Mouse (Mus musculus): ENCODE data around the gene Dus4l. TPM values are rescaled to one million over a fixed set of nuclear protein-coding genes. Genes with fewer than 3 reads are reported as not detected.
A peak's percentile ranks its signal among the peaks of the same experiment; 100 is the strongest.

The Dus4l gene
- polyA plus RNA-seq, 1 experiment from 2014 or later: 8.9 TPM

DNA sequence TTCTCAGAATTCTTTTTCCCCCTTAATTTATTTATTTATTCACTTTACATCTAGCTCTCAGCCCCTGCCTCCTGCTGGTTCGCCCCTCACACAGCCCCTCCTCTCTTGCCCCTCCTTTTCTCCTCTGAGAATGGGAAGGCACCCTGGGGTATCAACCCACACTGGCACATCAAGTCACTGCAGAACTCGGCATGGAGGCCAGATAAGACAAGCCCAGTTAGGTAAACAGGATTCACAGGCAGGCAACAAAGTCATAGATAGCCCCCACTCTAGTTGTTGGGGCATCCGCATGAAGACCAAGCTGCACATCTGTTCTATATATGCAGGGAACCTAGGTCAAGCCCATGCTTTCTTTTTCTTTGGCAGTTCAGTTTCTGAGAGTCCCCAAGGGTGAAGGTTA, 12.6 kb upstream of the Dus4l start:
- 0 out of 2 replicates have a peak, but pooled peaks cover 11% of the 10 kb centered on the region for H3K36me3 ChIP-seq (ENCODE audit: insufficient read depth, low read length)

DNA sequence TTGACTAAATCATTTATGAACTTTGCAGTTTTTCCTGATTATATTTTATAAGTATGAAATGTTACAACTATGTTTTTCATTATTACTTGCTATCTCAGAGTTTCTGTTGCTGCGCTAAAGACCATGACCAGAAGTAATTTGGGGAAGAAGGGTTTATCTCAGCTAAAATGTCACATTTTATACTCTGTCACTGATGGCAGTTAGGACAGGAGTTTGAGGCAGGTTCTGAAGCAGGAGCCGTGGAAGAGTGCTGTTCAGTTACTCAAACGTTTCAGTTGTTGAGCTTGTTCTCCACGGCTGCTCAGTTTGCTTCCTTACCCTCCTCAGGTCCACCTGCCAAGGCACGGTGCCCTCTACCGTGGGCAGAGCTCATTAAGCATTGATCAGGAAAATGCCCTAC, 11.4 kb upstream of the Dus4l start:
- ATAC-seq: no peak
- no peak overlapping the region for H3K4me3 ChIP-seq (ENCODE audit: low read depth, low read length)
- no peak overlapping the region for H3K27ac ChIP-seq (ENCODE audit: low read length)
- TF ChIP-seq EP300 (IDR thresholded peaks at IDR 0.05) (no peak), CTCF (IDR thresholded peaks at IDR 0.05) (no peak)
- no peak overlapping the region for H3K9ac ChIP-seq (replicated peaks; ENCODE audit: low read depth)
- H3K27me3 ChIP-seq (replicated peaks; ENCODE audit: insufficient read depth, low read length): no peaks in the 10 kb centered on the region
- 79% methylated on average over 6 of the region's 6 CpGs for WGBS
- 0 out of 2 replicates have a peak, but pooled peaks cover 11% of the 10 kb centered on the region for H3K36me3 ChIP-seq (ENCODE audit: insufficient read depth, low read length)
- no peak for DNase-seq (ENCODE audit: low spot score)
- H3K4me2 ChIP-seq (replicated peaks; ENCODE audit: low read depth, low read length): no peak overlapping the region
- H3K4me1 ChIP-seq (ENCODE audit: insufficient read depth, low read depth, low read length): no peaks in the 10 kb centered on the region
- no peaks in the 10 kb centered on the region for H3K9me3 ChIP-seq (ENCODE audit: low read length)

More for the DNA sequence above, 12.6 kb upstream of the Dus4l start:
- Histone ChIP-seq H3K9ac (replicated peaks; ENCODE audit: low read depth) (no peak overlapping the region), H3K4me1 (ENCODE audit: insufficient read depth, low read depth, low read length) (no peaks in the 10 kb centered on the region), H3K27ac (ENCODE audit: low read length) (no peak overlapping the region), H3K27me3 (replicated peaks; ENCODE audit: insufficient read depth, low read length) (no peaks in the 10 kb centered on the region), H3K4me3 (ENCODE audit: low read depth, low read length) (no peak overlapping the region), H3K9me3 (ENCODE audit: low read length) (no peaks in the 10 kb centered on the region), H3K4me2 (replicated peaks; ENCODE audit: low read depth, low read length) (no peak overlapping the region)
- DNase-seq (ENCODE audit: low spot score): no peak
- no peak for ATAC-seq
- WGBS: 69% methylated on average over 3 of the region's 3 CpGs
- TF ChIP-seq EP300 (IDR thresholded peaks at IDR 0.05): no peak
- no peak for TF ChIP-seq CTCF (IDR thresholded peaks at IDR 0.05)

DNA sequence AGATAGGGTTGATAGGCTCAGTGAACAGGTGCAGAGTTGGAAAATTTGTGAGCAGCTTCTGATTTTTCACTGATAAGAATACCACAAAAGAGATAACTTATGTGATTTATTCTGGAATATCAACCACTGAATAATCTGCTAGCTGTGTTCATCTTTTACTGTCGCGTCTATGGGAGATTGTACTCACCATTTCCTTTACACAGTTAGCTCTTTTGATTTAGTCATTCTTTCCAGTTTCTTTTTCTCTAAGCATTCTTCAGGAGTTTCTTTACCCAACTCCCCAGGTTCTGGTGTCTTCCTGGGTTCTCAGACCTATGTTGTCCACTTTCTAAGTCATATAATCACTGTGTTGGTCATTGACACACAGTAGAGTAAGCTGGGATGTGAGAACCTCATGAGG, 2.2 kb upstream of the Dus4l start:
- DNase-seq (ENCODE audit: low spot score) (no peak), ATAC-seq (no peak)
- no peaks in the 10 kb centered on the region for H3K27me3 ChIP-seq (replicated peaks; ENCODE audit: insufficient read depth, low read length)
- H3K27ac ChIP-seq (ENCODE audit: low read length): no peak overlapping the region
- 94% methylated on average over 2 of the region's 2 CpGs for WGBS
- H3K9ac ChIP-seq (replicated peaks; ENCODE audit: low read depth): no peak overlapping the region
- no peak overlapping the region for H3K4me3 ChIP-seq (ENCODE audit: low read depth, low read length)
- no peaks in the 10 kb centered on the region for H3K36me3 ChIP-seq (ENCODE audit: insufficient read depth, low read length)
- TF ChIP-seq EP300 (IDR thresholded peaks at IDR 0.05): no peak
- TF ChIP-seq CTCF (IDR thresholded peaks at IDR 0.05): no peak
- H3K9me3 ChIP-seq (ENCODE audit: low read length): no peaks in the 10 kb centered on the region
- no peaks in the 10 kb centered on the region for H3K4me1 ChIP-seq (ENCODE audit: insufficient read depth, low read depth, low read length)
- H3K4me2 ChIP-seq (replicated peaks; ENCODE audit: low read depth, low read length): no peak overlapping the region

DNA sequence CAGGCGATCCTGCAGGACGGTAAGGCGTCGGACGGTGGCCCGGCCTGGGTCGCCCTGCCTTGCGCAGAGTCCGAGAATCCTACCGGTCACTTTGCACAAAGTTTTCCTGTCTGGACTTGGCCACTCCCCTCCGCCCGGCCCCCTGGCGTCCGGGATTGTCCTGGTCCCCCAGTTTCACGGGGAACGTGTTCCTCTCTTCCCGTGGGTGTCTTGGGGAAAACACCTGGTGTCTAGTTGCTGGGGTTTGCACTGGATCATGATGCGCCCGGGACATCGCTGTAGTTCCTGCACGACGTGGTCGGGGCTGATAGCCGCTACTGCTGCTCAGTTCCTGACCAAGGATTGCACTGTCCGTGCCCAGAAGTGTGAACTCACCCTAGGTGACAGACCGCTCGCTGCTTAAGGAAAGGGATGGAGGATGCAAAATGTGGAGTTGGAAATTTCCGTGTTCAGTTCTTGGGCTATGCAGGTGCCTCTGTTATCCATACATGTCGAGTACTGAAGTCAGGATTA, 395 bp upstream of the Dus4l start:
- peak overlapping the region; percentile 98 for H3K4me3 ChIP-seq (ENCODE audit: low read depth, low read length)
- H3K9ac ChIP-seq (replicated peaks; ENCODE audit: low read depth): peak overlapping the region; percentile 75
- DNase-seq (ENCODE audit: low spot score) (no peak), ATAC-seq (peak; percentile 81)
- H3K36me3 ChIP-seq (ENCODE audit: insufficient read depth, low read length): no peaks in the 10 kb centered on the region
- H3K27me3 ChIP-seq (replicated peaks; ENCODE audit: insufficient read depth, low read length): no peaks in the 10 kb centered on the region
- H3K4me2 ChIP-seq (replicated peaks; ENCODE audit: low read depth, low read length): peak overlapping the region; percentile 70
- 1% methylated on average over 29 of the region's 29 CpGs for WGBS
- H3K27ac ChIP-seq (ENCODE audit: low read length): peak overlapping the region; percentile 89
- no peak for TF ChIP-seq EP300 (IDR thresholded peaks at IDR 0.05)
- peak; percentile 70 for TF ChIP-seq CTCF (IDR thresholded peaks at IDR 0.05)
- H3K9me3 ChIP-seq (ENCODE audit: low read length): no peaks in the 10 kb centered on the region
- no peaks in the 10 kb centered on the region for H3K4me1 ChIP-seq (ENCODE audit: insufficient read depth, low read depth, low read length)

DNA sequence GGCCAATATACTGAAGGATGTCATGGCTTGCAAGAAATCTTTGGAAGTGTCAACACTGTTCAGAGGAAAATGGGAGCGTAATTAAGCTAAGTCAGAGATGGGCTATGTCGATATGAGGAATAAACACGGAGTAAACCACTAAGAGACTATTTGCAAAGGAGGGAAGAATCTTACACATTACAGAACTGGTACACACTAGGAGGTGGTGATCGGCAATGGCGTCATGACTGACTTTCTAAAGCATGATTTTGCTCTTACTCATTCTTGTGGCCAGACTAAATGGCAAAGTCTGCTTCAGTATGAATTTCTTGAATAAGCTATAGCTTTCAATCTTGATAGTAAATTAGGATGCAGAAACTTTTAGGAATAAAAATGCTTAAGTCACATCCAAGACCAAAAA, 1.0 kb downstream of the Dus4l start:
- Histone ChIP-seq H3K27ac (ENCODE audit: low read length) (no peak overlapping the region), H3K4me2 (replicated peaks; ENCODE audit: low read depth, low read length) (peak overlapping the region; percentile 70; the same call in 1 of the 2 replicates), H3K9ac (replicated peaks; ENCODE audit: low read depth) (no peak overlapping the region), H3K4me3 (ENCODE audit: low read depth, low read length) (no peak overlapping the region), H3K9me3 (ENCODE audit: low read length) (no peaks in the 10 kb centered on the region), H3K4me1 (ENCODE audit: insufficient read depth, low read depth, low read length) (no peaks in the 10 kb centered on the region), H3K36me3 (ENCODE audit: insufficient read depth, low read length) (no peaks in the 10 kb centered on the region), H3K27me3 (replicated peaks; ENCODE audit: insufficient read depth, low read length) (no peaks in the 10 kb centered on the region)
- ATAC-seq (no peak), DNase-seq (ENCODE audit: low spot score) (no peak)
- no peak for TF ChIP-seq EP300 (IDR thresholded peaks at IDR 0.05)
- no peak for TF ChIP-seq CTCF (IDR thresholded peaks at IDR 0.05)
- 71% methylated on average over 5 of the region's 5 CpGs for WGBS

DNA sequence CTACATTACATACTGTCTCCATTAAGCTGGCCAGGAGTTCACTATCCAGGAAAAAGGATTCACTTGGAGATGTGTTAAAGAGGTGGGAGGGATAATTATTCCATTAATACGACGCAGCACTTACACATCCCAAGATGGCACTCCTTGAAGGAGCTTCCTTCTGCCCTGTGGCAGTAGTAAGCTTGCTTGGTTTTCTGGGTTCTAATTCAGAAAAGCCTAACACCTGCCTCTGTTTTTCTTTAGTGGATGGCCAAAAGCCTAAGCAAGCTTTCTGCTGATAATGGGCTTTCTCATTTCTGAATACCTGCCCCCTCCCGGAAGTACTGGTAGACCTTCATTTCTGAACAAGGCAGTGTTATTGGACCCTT, 19.4 kb downstream of the Dus4l start:
- no peak for TF ChIP-seq CTCF (IDR thresholded peaks at IDR 0.05)
- TF ChIP-seq EP300 (IDR thresholded peaks at IDR 0.05): no peak
- Histone ChIP-seq H3K27ac (ENCODE audit: low read length) (no peak overlapping the region), H3K9me3 (ENCODE audit: low read length) (no peaks in the 10 kb centered on the region), H3K9ac (replicated peaks; ENCODE audit: low read depth) (no peak overlapping the region; the same call in 1 of the 2 replicates), H3K27me3 (replicated peaks; ENCODE audit: insufficient read depth, low read length) (no peaks in the 10 kb centered on the region), H3K36me3 (ENCODE audit: insufficient read depth, low read length) (no peaks in the 10 kb centered on the region), H3K4me1 (ENCODE audit: insufficient read depth, low read depth, low read length) (no peaks in the 10 kb centered on the region; the same call in 1 of the 2 replicates), H3K4me3 (ENCODE audit: low read depth, low read length) (no peak overlapping the region), H3K4me2 (replicated peaks; ENCODE audit: low read depth, low read length) (peak overlapping the region; percentile 77; the same call in 1 of the 2 replicates)
- WGBS: 94% methylated on average over 3 of the region's 3 CpGs
- no peak for ATAC-seq
- no peak for DNase-seq (ENCODE audit: low spot score)
